Mouse (Mus musculus): ENCODE measurements around the gene Hdgfl2. TPM values are rescaled to one million over a fixed set of nuclear protein-coding genes. Genes with fewer than 3 reads are reported as not detected.
A peak's percentile ranks its signal among the peaks of the same experiment; 100 is the strongest.

The Hdgfl2 gene
- polyA plus RNA-seq, 1 experiment from 2014 or later = 177 TPM

DNA sequence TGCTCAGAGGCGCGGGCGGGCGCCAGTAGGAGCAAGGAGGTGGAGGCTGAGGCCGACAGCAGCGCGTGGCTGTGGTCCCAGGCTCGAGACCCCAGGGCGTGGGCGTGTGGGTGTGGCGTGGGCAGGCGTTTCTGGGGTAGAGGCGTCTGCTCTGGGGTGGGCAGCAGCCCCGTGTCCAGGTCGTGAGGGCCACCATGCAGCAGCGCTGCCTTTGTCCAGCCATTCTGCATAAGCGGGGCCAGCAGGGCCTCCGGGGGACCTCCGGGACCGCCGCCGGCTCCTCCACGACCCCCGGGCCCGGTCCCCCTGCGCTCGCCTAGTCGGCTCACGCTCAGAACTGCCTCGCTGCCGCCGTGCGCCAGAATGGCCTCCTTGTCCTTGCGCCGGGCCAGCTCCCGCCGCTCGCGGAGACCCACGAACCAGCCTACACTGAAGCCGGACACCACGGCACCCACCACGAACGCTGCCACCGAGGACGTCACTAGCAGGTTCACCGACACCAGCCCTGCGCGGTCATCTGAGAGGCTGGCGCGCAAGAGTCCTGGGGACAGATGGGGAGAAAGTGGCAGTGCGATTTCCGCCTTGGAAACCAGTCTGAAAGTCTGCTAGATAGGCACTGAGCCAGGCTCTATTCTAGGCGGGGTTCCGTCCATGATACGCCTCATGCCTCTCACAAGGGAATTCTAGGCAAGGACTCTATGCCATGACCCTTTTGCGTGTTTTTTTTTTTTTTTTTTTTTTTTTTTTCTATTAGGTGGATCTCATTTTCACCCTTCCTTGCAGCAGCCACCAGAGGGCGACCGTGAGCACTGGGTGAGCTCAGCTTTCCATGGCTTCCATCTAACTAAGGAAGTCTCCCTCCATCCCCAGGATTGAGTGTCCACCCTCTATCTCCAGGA is 45.2 kb downstream of the Hdgfl2 start:
- H3K27ac ChIP-seq = no peak overlapping the region
- H3K36me3 ChIP-seq = peaks cover 45% of the 10 kb centered on the region
- peak overlapping the region; percentile 53 for H3K4me2 ChIP-seq (replicated peaks)
- peak overlapping the region; percentile 51 for H3K9ac ChIP-seq
- peak overlapping the region; percentile 28 for H3K4me3 ChIP-seq
- peaks cover 16% of the 10 kb centered on the region for H3K4me1 ChIP-seq
- 9% methylated on average over 57 of the region's 59 CpGs for WGBS
- peaks cover 20% of the 10 kb centered on the region for H3K9me3 ChIP-seq (replicated peaks)
- ATAC-seq (ENCODE audit: low FRiP score) = no peak
- H3K27me3 ChIP-seq = peaks cover 78% of the 10 kb centered on the region

GRCm38 (mm10) chr17:56125276-56125630 is 45.8 kb downstream of the Hdgfl2 start:
- no peak overlapping the region for H3K4me3 ChIP-seq
- no peak overlapping the region for H3K27ac ChIP-seq
- WGBS = 82% methylated on average over 4 of the region's 4 CpGs
- peaks cover 20% of the 10 kb centered on the region for H3K9me3 ChIP-seq (replicated peaks)
- no peak overlapping the region for H3K9ac ChIP-seq
- ATAC-seq (ENCODE audit: low FRiP score) = no peak
- peaks cover 49% of the 10 kb centered on the region for H3K36me3 ChIP-seq
- H3K4me1 ChIP-seq = peaks cover 11% of the 10 kb centered on the region
- H3K4me2 ChIP-seq (replicated peaks) = no peak overlapping the region
- H3K27me3 ChIP-seq = peaks cover 72% of the 10 kb centered on the region

DNA sequence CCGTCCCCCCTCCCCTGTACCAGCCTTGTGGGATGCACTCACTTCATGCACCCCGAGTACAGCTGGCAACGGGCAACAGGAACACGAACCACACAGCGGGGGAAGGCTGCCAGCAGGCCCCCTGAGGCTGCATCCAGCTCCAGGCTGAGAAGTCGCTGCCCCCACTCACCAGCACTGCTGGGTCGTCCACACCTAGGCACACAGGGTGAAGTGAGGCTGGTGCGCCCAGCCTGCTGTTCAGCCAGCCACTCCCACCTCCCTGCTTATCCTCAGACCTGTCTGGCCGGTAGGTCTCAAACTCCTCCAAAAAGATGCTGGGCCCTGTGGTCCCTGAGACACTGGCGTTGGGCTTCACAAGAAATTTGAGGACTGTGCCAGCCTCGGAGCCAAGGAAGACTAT is 46.7 kb downstream of the Hdgfl2 start:
- no peak overlapping the region for H3K4me3 ChIP-seq

DNA sequence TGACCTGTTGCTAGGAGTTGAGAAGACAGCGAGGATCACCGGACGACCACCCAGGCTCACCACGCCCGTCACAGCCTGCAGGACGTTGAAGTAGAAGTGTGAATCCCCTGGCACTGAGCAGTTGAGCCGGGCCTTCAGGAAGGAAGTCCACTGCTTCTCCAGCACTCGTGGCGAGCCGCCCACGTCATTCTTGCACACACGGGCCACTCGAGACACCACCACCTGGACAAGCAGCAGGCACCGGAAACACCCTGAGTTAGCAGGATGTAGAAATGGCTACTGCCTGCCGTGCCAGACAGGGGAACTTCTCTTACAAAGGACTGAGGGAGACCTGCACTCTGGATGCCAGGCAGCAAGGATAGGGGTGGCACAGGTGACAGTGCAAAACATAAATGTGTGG is 48.8 kb downstream of the Hdgfl2 start:
- peaks cover 44% of the 10 kb centered on the region for H3K36me3 ChIP-seq
- H3K9ac ChIP-seq = no peak overlapping the region
- WGBS = 86% methylated on average over 15 of the region's 15 CpGs

More for the DNA sequence above, 46.7 kb downstream of the Hdgfl2 start:
- Histone ChIP-seq H3K36me3 (peaks cover 49% of the 10 kb centered on the region), H3K27me3 (peaks cover 63% of the 10 kb centered on the region), H3K9me3 (replicated peaks) (peaks cover 20% of the 10 kb centered on the region), H3K27ac (no peak overlapping the region), H3K9ac (no peak overlapping the region), H3K4me2 (replicated peaks) (no peak overlapping the region), H3K4me1 (peaks cover 7% of the 10 kb centered on the region)
- WGBS = 72% methylated on average over 11 of the region's 11 CpGs
- ATAC-seq (ENCODE audit: low FRiP score) = no peak

GRCm38 (mm10) chr17:56131136-56131535 is 51.7 kb downstream of the Hdgfl2 start:
- no peak overlapping the region for H3K27ac ChIP-seq
- no peak overlapping the region for H3K4me2 ChIP-seq (replicated peaks)
- H3K9ac ChIP-seq = no peak overlapping the region
- peaks cover 20% of the 10 kb centered on the region for H3K4me1 ChIP-seq
- WGBS = 90% methylated on average over 10 of the region's 10 CpGs
- peaks cover 33% of the 10 kb centered on the region for H3K36me3 ChIP-seq
- peaks cover 26% of the 10 kb centered on the region for H3K27me3 ChIP-seq
- no peak overlapping the region for H3K4me3 ChIP-seq
- H3K9me3 ChIP-seq (replicated peaks) = no peaks in the 10 kb centered on the region
- no peak for ATAC-seq (ENCODE audit: low FRiP score)

More for the DNA sequence above, 48.8 kb downstream of the Hdgfl2 start:
- peaks cover 6% of the 10 kb centered on the region for H3K9me3 ChIP-seq (replicated peaks)
- no peak overlapping the region for H3K4me3 ChIP-seq
- no peak overlapping the region for H3K27ac ChIP-seq
- H3K27me3 ChIP-seq = peaks cover 42% of the 10 kb centered on the region
- H3K4me1 ChIP-seq = peaks cover 7% of the 10 kb centered on the region
- H3K4me2 ChIP-seq (replicated peaks) = no peak overlapping the region
- no peak for ATAC-seq (ENCODE audit: low FRiP score)

DNA sequence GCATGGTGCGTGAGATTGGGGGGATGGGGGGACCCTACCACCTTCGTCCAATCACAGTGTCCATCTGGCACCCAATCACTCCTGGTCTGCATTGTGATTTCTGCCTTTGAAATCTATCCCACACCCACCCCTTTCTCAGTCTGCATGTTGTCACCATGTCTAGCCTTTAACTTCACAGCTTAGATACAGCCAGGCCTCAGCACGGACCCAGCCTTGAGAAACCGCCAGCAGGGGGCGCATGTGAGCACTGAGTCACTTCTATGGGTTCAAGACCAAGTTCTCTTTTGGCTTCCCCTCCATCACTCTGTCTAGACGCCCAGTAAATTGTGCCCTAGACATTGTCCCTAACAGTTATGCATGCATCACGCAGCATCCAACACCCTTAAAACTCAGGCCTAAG is 52.4 kb downstream of the Hdgfl2 start:
- Histone ChIP-seq H3K27me3 (peaks cover 19% of the 10 kb centered on the region), H3K36me3 (peaks cover 26% of the 10 kb centered on the region), H3K9me3 (replicated peaks) (no peaks in the 10 kb centered on the region), H3K4me1 (peaks cover 20% of the 10 kb centered on the region), H3K9ac (no peak overlapping the region), H3K4me2 (replicated peaks) (no peak overlapping the region), H3K27ac (no peak overlapping the region), H3K4me3 (no peak overlapping the region)
- WGBS = 42% methylated on average over 7 of the region's 7 CpGs
- no peak for ATAC-seq (ENCODE audit: low FRiP score)

DNA sequence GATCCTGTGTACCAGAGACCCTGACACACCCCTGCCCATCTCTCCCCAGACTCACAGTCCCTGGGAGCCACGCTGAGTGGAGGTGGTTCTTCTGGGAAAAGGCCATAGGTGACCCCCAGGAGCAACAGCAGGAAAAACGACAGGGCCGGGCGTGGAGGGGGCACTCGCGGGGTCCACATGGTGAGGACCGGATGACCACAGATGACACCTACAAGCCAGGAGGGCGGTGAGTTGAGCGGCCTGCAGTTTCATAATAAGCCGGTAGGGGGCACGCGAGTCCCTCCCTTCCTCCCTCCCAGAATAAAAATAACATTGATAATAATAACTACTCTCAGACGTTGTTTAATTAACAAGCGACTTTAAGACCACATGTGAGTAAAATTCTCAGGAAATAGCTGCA is 53.2 kb downstream of the Hdgfl2 start:
- WGBS = 4% methylated on average over 14 of the region's 14 CpGs
- no peak for ATAC-seq (ENCODE audit: low FRiP score)
- H3K9ac ChIP-seq = no peak overlapping the region

DNA sequence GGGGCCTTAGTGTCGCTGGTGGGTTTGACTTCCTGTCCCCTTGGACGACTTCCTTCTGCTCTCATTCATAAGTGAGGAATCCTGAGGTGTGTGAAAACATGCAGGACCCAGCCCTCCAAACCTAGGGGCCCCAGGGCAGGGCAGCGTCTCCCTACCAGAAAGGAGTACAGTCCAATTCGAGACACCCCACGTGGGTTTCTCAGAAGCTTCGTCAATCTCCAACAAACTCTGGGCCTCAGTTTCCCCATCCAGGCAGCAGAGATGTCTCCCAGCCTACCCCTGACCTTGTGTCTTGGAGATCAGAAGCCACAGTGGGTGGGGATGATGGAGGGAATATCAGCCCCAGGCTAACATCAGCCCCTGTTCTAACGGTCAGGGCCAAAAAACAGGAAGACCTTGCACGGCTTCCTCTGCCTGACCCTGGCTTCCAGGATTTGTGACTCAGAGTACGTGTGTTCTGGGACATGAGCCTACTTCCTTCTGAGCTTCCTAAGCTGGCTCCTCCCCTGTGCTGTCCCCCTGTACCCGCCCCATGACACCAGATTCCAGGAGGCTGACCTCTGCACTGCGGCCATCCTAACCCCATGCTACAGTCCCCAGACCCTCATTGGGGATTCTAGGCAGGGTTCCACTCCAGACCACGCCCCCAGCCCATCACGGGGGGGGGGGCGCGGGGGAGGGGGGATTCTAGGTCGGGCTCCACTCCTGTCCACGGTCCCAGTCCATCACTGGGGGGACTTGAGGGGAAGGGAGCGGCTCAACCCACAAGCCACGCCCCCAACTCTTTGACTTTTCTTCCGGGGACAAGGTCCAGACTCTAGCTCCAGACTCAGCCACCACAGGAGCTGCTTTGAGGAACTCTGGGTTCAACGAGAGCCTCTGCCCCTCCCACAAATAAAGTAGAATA is 54.3 kb downstream of the Hdgfl2 start:
- H3K4me3 ChIP-seq = no peak overlapping the region
- H3K4me1 ChIP-seq = peaks cover 37% of the 10 kb centered on the region
- no peaks in the 10 kb centered on the region for H3K9me3 ChIP-seq (replicated peaks)
- 27% methylated on average over 16 of the region's 21 CpGs for WGBS
- no peak overlapping the region for H3K9ac ChIP-seq
- peaks cover 25% of the 10 kb centered on the region for H3K27me3 ChIP-seq
- 0 out of 2 replicates have a peak, but pooled peaks have one; percentile 21 for ATAC-seq (ENCODE audit: low FRiP score)
- peaks cover 11% of the 10 kb centered on the region for H3K36me3 ChIP-seq
- no peak overlapping the region for H3K27ac ChIP-seq
- H3K4me2 ChIP-seq (replicated peaks) = peak overlapping the region; percentile 48

More for the DNA sequence above, 53.2 kb downstream of the Hdgfl2 start:
- peaks cover 21% of the 10 kb centered on the region for H3K27me3 ChIP-seq
- peaks cover 20% of the 10 kb centered on the region for H3K36me3 ChIP-seq
- no peak overlapping the region for H3K4me3 ChIP-seq
- H3K4me2 ChIP-seq (replicated peaks) = no peak overlapping the region
- H3K27ac ChIP-seq = no peak overlapping the region
- no peaks in the 10 kb centered on the region for H3K9me3 ChIP-seq (replicated peaks)
- H3K4me1 ChIP-seq = peaks cover 26% of the 10 kb centered on the region

DNA sequence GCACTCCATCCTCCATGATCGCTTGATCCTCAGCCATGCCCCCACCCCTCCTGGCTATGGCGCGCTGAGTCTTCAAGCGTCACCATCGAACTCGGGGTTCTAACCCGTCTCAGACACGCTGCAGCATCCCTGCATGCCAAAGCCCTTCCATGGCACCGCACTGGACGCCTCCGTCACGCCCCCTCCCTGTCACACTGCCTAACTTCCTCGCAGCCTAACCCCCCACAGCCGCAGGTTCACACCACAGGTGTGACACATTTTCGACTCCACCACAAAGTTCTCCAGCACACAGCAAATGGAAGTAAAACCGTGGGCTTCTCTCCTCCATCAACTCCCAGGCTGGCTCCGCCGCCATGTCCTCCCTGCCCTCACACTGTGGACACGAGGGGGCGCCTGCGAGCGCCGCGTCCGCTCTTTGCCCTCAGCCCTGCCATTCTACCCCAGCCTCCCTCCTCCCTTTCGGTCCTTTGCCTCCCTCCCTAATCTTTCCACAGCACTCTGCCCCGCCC is 55.1 kb downstream of the Hdgfl2 start:
- H3K4me3 ChIP-seq = peak overlapping the region; percentile 14
- no peak overlapping the region for H3K27ac ChIP-seq
- H3K36me3 ChIP-seq = peaks cover 5% of the 10 kb centered on the region
- H3K4me1 ChIP-seq = peaks cover 45% of the 10 kb centered on the region
- ATAC-seq (ENCODE audit: low FRiP score) = no peak
- no peaks in the 10 kb centered on the region for H3K9me3 ChIP-seq (replicated peaks)
- no peak overlapping the region for H3K9ac ChIP-seq
- 3% methylated on average over 27 of the region's 27 CpGs for WGBS
- H3K27me3 ChIP-seq = peaks cover 33% of the 10 kb centered on the region
- H3K4me2 ChIP-seq (replicated peaks) = peak overlapping the region; percentile 48

DNA sequence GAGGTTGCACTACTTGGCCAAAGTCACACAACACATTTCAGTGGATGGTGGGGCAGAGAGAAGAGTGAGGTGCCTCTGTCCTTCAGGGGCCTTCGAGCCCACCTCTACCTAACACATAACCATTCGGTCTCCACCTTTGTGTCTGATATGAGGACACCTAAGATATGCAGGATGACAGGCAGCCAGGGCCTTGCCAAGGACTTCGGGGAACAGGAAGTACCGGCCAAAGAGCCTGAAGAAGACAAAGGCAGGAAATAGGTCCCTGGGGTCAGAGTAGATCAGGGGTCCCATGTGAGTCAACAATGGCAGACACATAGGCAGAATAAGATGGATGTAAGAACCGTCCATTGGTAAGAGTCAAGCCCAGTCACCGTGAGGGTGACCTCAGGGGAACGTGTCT is 57.1 kb downstream of the Hdgfl2 start:
- peaks cover 56% of the 10 kb centered on the region for H3K4me1 ChIP-seq
- no peak overlapping the region for H3K4me3 ChIP-seq
- ATAC-seq (ENCODE audit: low FRiP score) = no peak
- H3K9ac ChIP-seq = no peak overlapping the region
- H3K27ac ChIP-seq = no peak overlapping the region
- no peaks in the 10 kb centered on the region for H3K9me3 ChIP-seq (replicated peaks)
- H3K4me2 ChIP-seq (replicated peaks) = no peak overlapping the region
- 81% methylated on average over 7 of the region's 7 CpGs for WGBS
- H3K36me3 ChIP-seq = no peaks in the 10 kb centered on the region
- peaks cover 52% of the 10 kb centered on the region for H3K27me3 ChIP-seq

DNA sequence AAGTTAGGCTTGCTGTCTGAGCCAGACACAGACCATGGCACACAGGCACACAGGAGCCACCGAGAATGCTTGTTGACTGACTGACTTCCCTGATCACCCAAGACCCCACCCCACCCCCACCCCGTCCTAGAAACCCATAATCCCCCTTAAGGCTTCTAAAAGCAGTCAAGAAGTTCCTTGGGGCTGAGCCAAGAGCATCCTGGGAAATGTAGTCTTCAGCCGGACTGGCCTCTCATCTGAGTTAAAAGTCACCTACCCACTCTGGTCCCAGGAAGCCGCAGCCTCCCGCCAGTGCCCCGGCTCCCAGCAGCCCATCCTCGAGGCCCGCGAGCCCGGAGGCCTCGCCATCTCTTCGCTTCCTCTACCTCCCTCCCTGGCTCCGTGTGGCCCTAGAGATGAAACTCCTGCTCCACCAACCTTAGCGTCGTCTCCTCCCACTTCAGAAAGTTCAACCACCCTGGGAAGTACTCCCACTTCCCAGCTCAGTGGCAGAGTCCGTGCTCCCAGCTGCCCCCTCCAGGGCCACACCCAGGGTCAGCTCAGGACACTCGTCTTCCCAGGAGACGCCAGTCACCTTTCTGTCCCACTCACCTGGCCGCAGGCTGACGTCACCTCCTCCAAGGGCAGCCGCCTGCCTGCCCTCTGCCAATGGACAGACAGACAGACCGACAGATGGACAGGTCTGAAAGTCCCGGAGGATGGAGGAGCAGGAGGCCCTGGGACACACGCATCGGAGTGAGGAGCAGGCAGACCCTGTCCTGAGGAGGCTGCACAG is 58.6 kb downstream of the Hdgfl2 start:
- no peaks in the 10 kb centered on the region for H3K36me3 ChIP-seq
- H3K27me3 ChIP-seq = peaks cover 60% of the 10 kb centered on the region
- H3K9me3 ChIP-seq (replicated peaks) = no peaks in the 10 kb centered on the region
- H3K4me2 ChIP-seq (replicated peaks) = peak overlapping the region; percentile 92
- H3K4me3 ChIP-seq = peak overlapping the region; percentile 83
- 15% methylated on average over 25 of the region's 25 CpGs for WGBS
- no peak for ATAC-seq (ENCODE audit: low FRiP score)
- H3K27ac ChIP-seq = no peak overlapping the region
- peak overlapping the region; percentile 82; the same call in 1 of the 2 replicates for H3K9ac ChIP-seq
- peaks cover 71% of the 10 kb centered on the region for H3K4me1 ChIP-seq

Measured in hindbrain, embryonic 12.5 days (tissue).